Mouse (Mus musculus) erythroblast, embryonic 14.5 days (primary cell): ENCODE measurements at regions not wholly inside any gene's neighbourhood (a gene's known extent, or its start where the extent isn't known, plus 50 kb on each side); places are given as distances from the start of the nearest gene placed in this dataset.

Source experiments
- H3K27me3 ChIP-seq: 2 replicates; pipeline ENCODE4 v1.6.1; 2012; ENCODE audit warnings: inconsistent platforms; ENCODE audit not compliant: control insufficient read depth
- H3K36me3 ChIP-seq: 2 replicates; pipeline ENCODE4 v1.6.1; 2012; ENCODE audit warnings: mild to moderate bottlenecking, inconsistent platforms; ENCODE audit not compliant: control insufficient read depth
- H3K4me1 ChIP-seq: 2 replicates; pipeline ENCODE4 v1.6.1; 2012; ENCODE audit warnings: inconsistent platforms; ENCODE audit not compliant: control insufficient read depth
- H3K4me3 ChIP-seq: replicated peaks from 2 replicates; pipeline ENCODE3; 2012; ENCODE audit warnings: moderate library complexity, mild to moderate bottlenecking, inconsistent platforms
- H3K9me3 ChIP-seq: 2 replicates; pipeline ENCODE4 v1.6.1; 2012; ENCODE audit warnings: low read length, inconsistent platforms, mixed read lengths; ENCODE audit not compliant: control insufficient read depth
- GATA1 ChIP-seq: IDR thresholded peaks from 2 replicates; pipeline ENCODE4 v1.6.1; 2012; ENCODE audit warnings: low read length, inconsistent platforms, mixed read lengths
- TAL1 ChIP-seq: IDR thresholded peaks from 3 replicates; pipeline ENCODE4 v1.6.1; 2012; ENCODE audit warnings: low read length, inconsistent platforms, mixed read lengths

DNA sequence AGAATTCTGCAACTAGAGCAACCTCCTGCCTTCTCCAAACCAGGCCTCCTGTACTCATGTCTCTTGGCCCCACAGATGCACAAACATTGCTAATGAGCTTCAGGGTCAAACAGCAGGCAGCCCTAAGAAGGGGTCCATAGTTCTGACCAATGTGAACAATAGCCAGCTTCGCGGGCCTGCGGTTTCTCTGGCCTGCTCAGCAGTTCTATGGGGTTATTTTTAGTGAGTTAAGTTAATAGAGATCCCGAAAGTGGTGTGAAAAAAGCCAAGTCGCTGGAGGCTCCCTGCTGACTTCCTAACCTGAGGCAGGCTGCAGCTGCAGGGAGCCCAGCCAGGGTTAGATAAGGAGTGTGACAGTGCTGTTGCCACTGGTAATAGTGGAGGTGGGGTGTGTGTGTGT, 106.6 kb downstream of the Pdcd6ip start:
- H3K27me3 ChIP-seq: no peaks in the 10 kb centered on the region

DNA sequence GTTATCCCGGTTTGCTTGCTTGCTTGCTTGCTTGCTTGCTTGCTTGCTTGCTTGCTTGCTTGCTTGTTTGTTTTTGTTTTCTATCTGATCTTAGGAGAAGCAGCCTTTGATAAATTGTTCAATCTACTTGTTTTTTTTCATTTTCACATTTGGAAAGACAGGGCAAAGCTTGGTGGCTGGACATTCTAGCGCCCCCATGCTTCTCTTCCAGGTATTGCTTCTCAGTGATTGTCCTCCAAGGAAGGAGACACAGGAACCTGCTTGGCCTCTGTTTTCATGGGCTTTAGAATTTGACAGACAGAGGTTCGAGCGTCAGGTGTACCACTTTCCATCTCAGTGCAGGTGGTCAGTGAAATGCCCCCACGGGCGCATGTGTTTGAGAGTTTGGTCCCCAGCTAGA, 120.8 kb downstream of the Pdcd6ip start:
- Histone ChIP-seq H3K27me3 (no peaks in the 10 kb centered on the region), H3K4me3 (no peak overlapping the region), H3K4me1 (no peaks in the 10 kb centered on the region), H3K9me3 (no peaks in the 10 kb centered on the region), H3K36me3 (no peaks in the 10 kb centered on the region)
- no peak for TF ChIP-seq GATA1
- TF ChIP-seq TAL1: no peak

More for the DNA sequence above, 106.6 kb downstream of the Pdcd6ip start:
- TF ChIP-seq TAL1 (no peak), GATA1 (no peak)
- H3K4me1 ChIP-seq: no peaks in the 10 kb centered on the region
- no peaks in the 10 kb centered on the region for H3K36me3 ChIP-seq
- peaks cover 4% of the 10 kb centered on the region; the same call in 1 of the 2 replicates for H3K9me3 ChIP-seq
- H3K4me3 ChIP-seq: no peak overlapping the region

DNA sequence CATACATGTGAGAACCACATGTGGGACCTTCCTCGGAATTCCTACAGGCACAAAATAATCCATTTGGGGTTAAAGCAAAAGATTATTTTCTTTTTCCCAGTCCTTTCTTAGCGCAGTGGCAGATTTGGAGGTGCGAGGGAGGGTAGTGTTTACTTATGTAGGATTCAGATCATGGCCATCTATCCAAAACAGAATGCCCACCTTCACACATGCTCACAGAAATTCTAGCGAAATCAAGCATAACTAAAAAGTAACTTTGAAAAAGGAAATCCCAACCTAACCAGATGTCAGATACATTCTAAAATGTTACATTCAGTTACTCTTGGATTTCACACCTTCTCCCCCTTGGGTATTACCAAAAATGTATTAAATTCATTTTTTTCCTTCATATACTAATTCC, 121.6 kb downstream of the Pdcd6ip start:
- no peak overlapping the region for H3K4me3 ChIP-seq
- no peaks in the 10 kb centered on the region for H3K4me1 ChIP-seq
- no peaks in the 10 kb centered on the region for H3K9me3 ChIP-seq
- TF ChIP-seq TAL1: no peak
- TF ChIP-seq GATA1: no peak
- no peaks in the 10 kb centered on the region for H3K27me3 ChIP-seq
- H3K36me3 ChIP-seq: no peaks in the 10 kb centered on the region

DNA sequence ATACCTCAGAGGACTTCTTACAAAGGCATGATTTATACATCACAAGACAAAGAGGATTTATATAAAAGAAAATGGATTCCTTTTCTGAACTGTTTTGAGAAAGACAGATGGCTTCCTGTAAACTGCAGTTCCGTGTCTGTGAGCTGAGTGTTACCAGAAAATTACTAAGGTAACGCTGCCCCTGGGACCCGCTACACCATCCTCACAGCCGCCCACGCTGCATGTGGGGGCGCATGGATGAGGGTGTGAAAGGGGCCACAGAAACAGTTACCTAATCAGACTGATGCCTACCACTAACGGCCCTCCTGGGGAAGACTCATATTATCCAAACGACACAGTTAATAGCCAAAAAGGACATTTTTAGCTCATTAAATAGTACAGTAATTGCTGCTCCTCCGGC, 129.8 kb downstream of the Pdcd6ip start:
- TF ChIP-seq TAL1 (no peak), GATA1 (no peak)
- Histone ChIP-seq H3K27me3 (no peaks in the 10 kb centered on the region), H3K9me3 (peaks cover 9% of the 10 kb centered on the region; the same call in 1 of the 2 replicates), H3K4me3 (no peak overlapping the region), H3K36me3 (no peaks in the 10 kb centered on the region), H3K4me1 (no peaks in the 10 kb centered on the region)

DNA sequence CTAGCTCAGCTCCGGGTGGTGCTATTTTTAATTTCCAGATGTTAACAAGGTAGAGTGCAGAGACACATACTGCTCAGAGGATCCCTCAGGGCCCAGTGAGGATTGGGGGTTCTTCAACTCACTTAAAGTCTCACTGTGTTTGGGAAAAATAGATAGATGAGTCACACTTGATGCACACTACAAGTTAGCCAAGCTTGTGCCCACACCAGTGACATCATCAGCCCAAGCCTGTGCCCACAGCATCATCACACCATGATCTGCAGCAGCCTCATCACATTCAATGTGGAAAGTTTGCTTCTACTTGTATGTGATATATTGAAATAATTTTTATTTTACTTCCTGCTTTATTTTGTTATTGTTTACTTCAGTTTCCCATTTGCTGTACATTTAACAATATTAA, 139.2 kb downstream of the Pdcd6ip start:
- Histone ChIP-seq H3K27me3 (no peaks in the 10 kb centered on the region), H3K36me3 (no peaks in the 10 kb centered on the region)
- TF ChIP-seq TAL1: no peak
- no peak for TF ChIP-seq GATA1

DNA sequence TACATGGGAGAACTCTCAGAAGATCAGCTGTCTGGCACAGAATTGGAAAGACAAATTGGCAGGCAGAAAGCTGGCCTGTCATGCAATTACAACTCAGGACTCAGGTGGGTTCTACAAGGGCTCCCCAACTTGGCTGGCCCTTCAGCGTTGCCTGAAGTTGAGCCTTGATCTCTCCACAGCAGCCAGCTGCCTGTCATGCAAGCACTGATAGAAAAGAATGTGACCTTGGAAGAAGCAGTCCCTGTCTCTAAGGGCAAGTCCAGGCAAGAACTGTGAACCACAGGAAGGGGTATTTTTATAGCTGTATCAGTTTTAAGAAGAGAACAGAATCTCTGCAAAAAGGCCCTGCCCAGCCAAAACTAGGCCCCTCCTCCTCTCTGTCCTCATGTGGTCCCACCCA, 140.4 kb downstream of the Pdcd6ip start:
- Histone ChIP-seq H3K4me3 (no peak overlapping the region), H3K4me1 (no peaks in the 10 kb centered on the region), H3K36me3 (no peaks in the 10 kb centered on the region), H3K27me3 (no peaks in the 10 kb centered on the region), H3K9me3 (no peaks in the 10 kb centered on the region)
- TF ChIP-seq TAL1 (no peak), GATA1 (no peak)

More for the DNA sequence above, 139.2 kb downstream of the Pdcd6ip start:
- Histone ChIP-seq H3K9me3 (peaks cover 2% of the 10 kb centered on the region; the same call in 1 of the 2 replicates), H3K4me3 (no peak overlapping the region), H3K4me1 (no peaks in the 10 kb centered on the region)

DNA sequence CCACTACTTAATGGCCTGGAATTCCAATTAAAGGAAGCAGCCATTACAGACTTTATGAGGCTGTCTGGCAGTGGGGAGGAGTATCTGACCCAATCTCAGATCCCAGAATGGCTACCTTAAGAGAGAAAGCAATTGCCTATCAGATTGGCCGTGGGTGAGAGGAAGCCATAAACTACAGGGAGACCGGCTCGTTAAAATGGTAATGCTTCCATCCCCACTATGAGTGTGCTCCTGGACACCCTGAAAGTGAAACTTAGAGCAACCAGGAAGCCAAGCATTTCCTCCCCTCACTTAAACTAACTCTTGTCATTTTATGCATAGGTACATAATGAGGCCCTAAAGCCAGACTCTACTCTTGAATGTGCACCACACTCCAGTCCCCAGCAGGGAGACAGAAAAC, 141.4 kb downstream of the Pdcd6ip start:
- no peak for TF ChIP-seq GATA1
- no peak for TF ChIP-seq TAL1
- no peaks in the 10 kb centered on the region for H3K4me1 ChIP-seq
- H3K4me3 ChIP-seq: no peak overlapping the region
- no peaks in the 10 kb centered on the region for H3K36me3 ChIP-seq
- no peaks in the 10 kb centered on the region for H3K27me3 ChIP-seq
- H3K9me3 ChIP-seq: no peaks in the 10 kb centered on the region

DNA sequence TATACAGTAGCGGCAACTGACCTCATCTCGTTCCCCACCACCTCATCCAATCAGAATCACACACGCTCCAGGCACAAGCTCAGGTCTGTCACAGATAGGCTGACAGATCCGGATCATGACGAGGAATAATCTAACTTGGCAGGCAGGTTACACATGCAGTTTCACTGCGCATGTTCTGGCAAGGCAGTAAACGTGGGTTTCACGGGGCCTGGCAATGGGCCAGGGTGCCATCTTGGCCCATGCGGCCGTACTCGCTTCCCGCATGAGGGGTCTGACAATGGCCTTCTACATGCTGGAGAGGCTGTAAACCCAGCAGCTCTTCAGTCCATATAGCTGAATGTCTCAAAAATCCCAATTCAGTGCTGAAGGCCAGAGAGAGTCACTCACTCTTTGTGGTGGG, 154.1 kb downstream of the Pdcd6ip start:
- no peaks in the 10 kb centered on the region for H3K27me3 ChIP-seq
- H3K4me3 ChIP-seq: no peak overlapping the region
- H3K4me1 ChIP-seq: no peaks in the 10 kb centered on the region
- peaks cover 10% of the 10 kb centered on the region for H3K9me3 ChIP-seq
- no peaks in the 10 kb centered on the region for H3K36me3 ChIP-seq
- TF ChIP-seq GATA1 (no peak), TAL1 (no peak)

DNA sequence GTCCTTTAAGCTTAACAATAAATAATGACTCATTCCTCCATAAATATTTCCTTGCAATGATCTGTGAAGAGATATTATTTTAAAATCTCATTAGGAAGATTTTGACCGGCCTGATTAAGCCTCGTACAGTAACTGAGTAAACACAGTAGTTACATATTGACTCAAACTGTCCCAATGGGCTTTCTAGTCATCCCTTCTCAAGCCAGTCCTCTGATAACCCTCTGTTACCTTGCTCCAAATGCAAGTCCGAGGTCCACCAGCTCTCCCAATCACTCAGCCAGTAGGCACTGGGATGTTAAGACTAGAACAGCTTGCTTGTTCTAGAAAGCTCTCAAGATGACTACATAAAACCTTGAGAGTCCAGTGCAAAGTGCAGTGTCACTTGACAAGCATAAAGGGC, 160.6 kb downstream of the Pdcd6ip start:
- no peak for TF ChIP-seq TAL1
- TF ChIP-seq GATA1: no peak
- H3K4me1 ChIP-seq: no peaks in the 10 kb centered on the region
- peaks cover 16% of the 10 kb centered on the region for H3K9me3 ChIP-seq
- H3K36me3 ChIP-seq: no peaks in the 10 kb centered on the region
- no peak overlapping the region for H3K4me3 ChIP-seq
- no peaks in the 10 kb centered on the region for H3K27me3 ChIP-seq

DNA sequence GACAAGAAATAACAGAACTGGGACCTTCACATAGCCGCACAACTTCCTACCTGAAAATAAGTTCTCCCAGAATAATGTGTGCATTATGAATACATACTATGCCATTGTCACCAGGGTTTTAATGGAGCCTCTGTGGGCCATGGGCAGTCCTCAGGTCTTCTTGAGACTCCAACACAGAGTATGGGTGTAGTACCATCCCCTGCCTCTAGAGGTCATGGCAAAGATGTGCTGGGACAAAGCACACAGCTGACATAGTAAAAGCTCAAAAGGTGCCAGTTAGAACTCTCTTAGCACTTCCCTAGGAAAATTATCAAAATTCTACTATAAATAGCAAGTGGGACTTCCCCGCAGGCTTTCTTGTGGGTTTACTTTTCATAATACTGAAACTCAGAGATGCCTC, 179.5 kb downstream of the Pdcd6ip start:
- Histone ChIP-seq H3K9me3 (peaks cover 31% of the 10 kb centered on the region), H3K4me1 (no peaks in the 10 kb centered on the region), H3K36me3 (no peaks in the 10 kb centered on the region), H3K27me3 (no peaks in the 10 kb centered on the region), H3K4me3 (no peak overlapping the region)
- no peak for TF ChIP-seq TAL1
- TF ChIP-seq GATA1: no peak
